Mouse (Mus musculus) right cerebral cortex, postnatal 36 days (tissue): ENCODE measurements around the gene Mrpl30.

Experiments
- DNase-seq, 2 experiments: peaks; one replicate each; pipeline ENCODE4 v3.0.0; 2022; ENCODE audit warnings: low spot score in 2 of 2, mixed read lengths in 1 of 2

The Mrpl30 gene

GRCm38 (mm10) chr1:37890025-37890652 is at the start of gene Mrpl30, which contains the start of gene Mitd1:
TSS of gene Mrpl30 (plus strand) at chr1:37890477.
TSS of gene Mitd1 (minus strand) at chr1:37890411.
- DNase-seq = peak; percentile 84 to 86

- no peak for DNase-seq
Observed at GRCm38 (mm10) chr1:37846878-37847277, 43.4 kb upstream of the Mrpl30 start.

GRCm38 (mm10) chr1:37850696-37851095 is 39.6 kb upstream of the Mrpl30 start:
- DNase-seq = no peak

- DNase-seq = peak; percentile 99
Observed at GRCm38 (mm10) chr1:37864511-37865400, 25.5 kb upstream of the Mrpl30 start.

- no peak for DNase-seq
Observed at GRCm38 (mm10) chr1:37865401-37866215, 24.7 kb upstream of the Mrpl30 start.

- no peak for DNase-seq
Observed at GRCm38 (mm10) chr1:37866286-37866685, 24.0 kb upstream of the Mrpl30 start, which contains the start of gene Tsga10. TSS of gene Tsga10 (minus strand) at chr1:37866429.

- DNase-seq = no peak
Observed at GRCm38 (mm10) chr1:37867056-37867455, 23.2 kb upstream of the Mrpl30 start.

GRCm38 (mm10) chr1:37867684-37868322 is 22.5 kb upstream of the Mrpl30 start:
- DNase-seq = no peak

GRCm38 (mm10) chr1:37868640-37869039 is 21.6 kb upstream of the Mrpl30 start:
- no peak for DNase-seq

- no peak for DNase-seq
Observed at GRCm38 (mm10) chr1:37869362-37869761, 20.9 kb upstream of the Mrpl30 start.

- DNase-seq = no peak
Observed at GRCm38 (mm10) chr1:37871704-37872103, 18.6 kb upstream of the Mrpl30 start, which contains the start of gene Lipt1. TSS of gene Lipt1 (plus strand) at chr1:37871738.

GRCm38 (mm10) chr1:37872131-37873067 is 17.9 kb upstream of the Mrpl30 start:
- peak; percentile 82 to 85 for DNase-seq

- no peak for DNase-seq
Observed at GRCm38 (mm10) chr1:37873157-37873556, 17.1 kb upstream of the Mrpl30 start.

GRCm38 (mm10) chr1:37877736-37878460 is 12.4 kb upstream of the Mrpl30 start:
- DNase-seq = no peak

- DNase-seq = no peak
Observed at GRCm38 (mm10) chr1:37883411-37883810, 6.9 kb upstream of the Mrpl30 start.

GRCm38 (mm10) chr1:37884451-37884850 is 5.8 kb upstream of the Mrpl30 start:
- no peak for DNase-seq

- no peak for DNase-seq
Observed at GRCm38 (mm10) chr1:37889206-37889605, 1.1 kb upstream of the Mrpl30 start.

- no peak for DNase-seq
Observed at GRCm38 (mm10) chr1:37891400-37891799, 1.1 kb downstream of the Mrpl30 start.

GRCm38 (mm10) chr1:37894606-37895005 is 4.3 kb downstream of the Mrpl30 start:
- DNase-seq = no peak

GRCm38 (mm10) chr1:37899816-37900215 is 9.5 kb downstream of the Mrpl30 start:
- no peak for DNase-seq
